Mouse (Mus musculus): ENCODE data around the gene Stat3.

GRCm38 (mm10) chr11:100887236-100887635, 52.1 kb downstream of the Stat3 start:
- TF ChIP-seq CTCF (conservative IDR thresholded peaks at IDR 0.05; ENCODE audit: insufficient read depth, insufficient read length, low read depth, low read length), result no peak
- TF ChIP-seq POLR2A (IDR thresholded peaks at IDR 0.05; ENCODE audit: low read depth, low read length), result no peak

All from kidney, adult 2 months (tissue).